Mouse (Mus musculus): ENCODE results near the gene Wdhd1. TPM values are rescaled to one million over a fixed set of nuclear protein-coding genes. Genes with fewer than 3 reads are reported as not detected.
A peak's percentile ranks its signal among the peaks of the same experiment; 100 is the strongest.
"Not testable (repeated sequence)": the region's sequence is repeated elsewhere in the genome, so short reads cannot be mapped to it uniquely, and the experiment has no call there.

Gene Wdhd1
- total RNA-seq (2018; cell fraction: chromatin; rRNA removed), result 100 to 1,000 TPM in 1 of 26 experiments, 10 to 100 TPM in 25; 15.1 to 154 (median 35.9) TPM
- 1 to 10 TPM; 3.9 to 8.5 (median 6.2) TPM for total RNA-seq (2018; cell fraction: cytosol; rRNA removed)
- total RNA-seq (2018; cell fraction: nucleus; rRNA removed), result 10 to 100 TPM; 11.6 to 99.5 (median 20.6) TPM
- polyA plus RNA-seq (2018), result 3.8 to 25.5 TPM (median 11.8 TPM) in 3 replicates

GRCm38 (mm10) chr14:47276637-47277393 lies at the start of gene Wdhd1, which contains the start of gene Socs4:
Wdhd1 (minus strand) TSS chr14:47276857.
Socs4 (plus strand) TSS chr14:47276931.
- H3K79me2 ChIP-seq (ENCODE audit: inconsistent target), result peaks cover 71% of the 10 kb centered on the region
- H3K4me3 ChIP-seq (ENCODE audit: inconsistent target), result peak within 1 kb of the TSS; percentile 91
- H3K36me3 ChIP-seq (ENCODE audit: inconsistent target), result no peaks in the 10 kb centered on the region
- WGBS (ENCODE audit: missing documents), result under 1% methylated on average over 77 of the region's 77 CpGs
- peak within 1 kb of the TSS; percentile 63 for H3K27ac ChIP-seq

DNA sequence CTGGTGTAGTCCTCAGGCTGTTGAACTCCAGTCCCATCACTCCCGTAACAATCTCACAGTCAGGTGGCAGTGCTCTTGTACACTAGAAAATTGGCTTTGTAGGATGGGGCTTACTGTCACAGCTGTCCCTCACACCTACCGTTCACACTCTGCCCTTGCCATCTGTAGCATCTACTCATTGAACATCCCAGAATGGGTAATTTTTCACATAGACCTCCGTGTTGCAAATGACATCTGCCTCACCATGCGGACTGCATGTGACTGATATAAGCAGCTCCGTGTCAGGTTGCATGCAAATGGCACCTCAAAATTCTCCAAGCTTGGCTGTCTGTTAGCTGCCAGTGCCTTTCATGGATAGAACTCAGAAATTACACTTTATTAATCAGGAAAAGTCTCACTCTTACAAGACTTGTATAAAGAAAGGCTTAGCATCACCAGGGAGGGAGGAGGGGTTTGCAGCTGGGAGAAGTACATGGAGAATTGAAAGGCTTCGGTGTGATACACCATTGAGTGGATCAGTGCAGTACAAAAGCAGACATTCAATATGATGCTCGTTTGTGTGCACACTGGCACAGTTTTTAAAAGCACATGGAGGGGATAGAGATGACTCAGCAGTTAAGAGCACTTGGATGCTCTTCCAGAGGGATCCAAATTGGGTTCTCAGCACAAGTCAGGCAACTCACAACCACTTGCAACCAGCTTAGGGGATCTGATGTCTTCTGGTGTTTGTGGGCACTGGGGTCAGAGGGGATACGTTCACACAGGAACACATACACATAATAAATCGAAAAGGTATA lies 49.5 kb upstream of the Wdhd1 start:
- WGBS (ENCODE audit: missing documents), result 92% methylated on average over 9 of the region's 9 CpGs
- no peak overlapping the region for H3K27ac ChIP-seq
- H3K4me3 ChIP-seq (ENCODE audit: inconsistent target), result no peak overlapping the region
- H3K36me3 ChIP-seq (ENCODE audit: inconsistent target), result no peaks in the 10 kb centered on the region
- H3K79me2 ChIP-seq (ENCODE audit: inconsistent target), result no peaks in the 10 kb centered on the region

DNA sequence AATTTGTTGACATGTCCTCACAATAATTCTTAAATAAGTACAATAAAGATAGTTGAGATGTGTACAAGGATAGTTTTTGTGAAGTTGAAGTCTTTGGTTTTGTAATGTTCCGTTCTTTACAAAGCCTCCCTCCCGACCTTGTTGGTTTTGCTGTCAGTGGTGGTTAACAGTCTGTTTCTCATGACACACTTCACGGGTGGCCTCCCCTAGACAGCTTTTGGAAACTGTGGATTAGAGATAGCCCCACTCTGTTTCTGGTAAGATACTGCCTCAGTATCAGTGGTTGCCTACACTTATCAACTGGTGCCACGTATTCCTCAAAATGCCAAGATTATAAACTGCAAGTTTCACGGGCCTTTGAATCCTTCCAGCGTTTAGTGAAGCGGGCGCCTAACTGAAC lies 44.9 kb upstream of the Wdhd1 start:
- H3K27ac ChIP-seq; H3K4me3 ChIP-seq (ENCODE audit: inconsistent target): not testable (repeated sequence)
- Histone ChIP-seq H3K79me2 (ENCODE audit: inconsistent target) (peaks cover 22% of the 10 kb centered on the region), H3K36me3 (ENCODE audit: inconsistent target) (peaks cover 29% of the 10 kb centered on the region)
- WGBS (ENCODE audit: missing documents), result no CpG with 5 or more reads among the region's 8 CpGs

DNA sequence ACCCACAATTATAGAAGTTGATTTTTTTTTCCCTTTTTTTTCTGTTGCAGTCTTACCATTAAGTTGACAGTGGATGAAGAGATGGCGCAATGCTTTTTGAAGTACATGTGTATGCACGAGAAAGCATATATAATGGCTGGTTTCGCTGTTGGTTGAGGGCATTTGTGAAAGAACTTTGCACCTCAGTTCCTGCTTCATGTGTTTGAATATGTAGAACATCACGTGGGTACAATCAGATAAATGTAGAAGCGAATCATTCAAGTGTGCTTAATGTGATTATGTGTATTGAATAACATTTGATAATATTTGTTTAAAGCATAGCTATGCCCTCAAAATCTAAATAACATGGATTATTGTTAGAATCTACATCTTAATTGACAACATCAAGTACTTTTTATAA lies 42.7 kb upstream of the Wdhd1 start:
- Histone ChIP-seq H3K79me2 (ENCODE audit: inconsistent target) (peaks cover 44% of the 10 kb centered on the region), H3K4me3 (ENCODE audit: inconsistent target) (no peak overlapping the region), H3K27ac (no peak overlapping the region), H3K36me3 (ENCODE audit: inconsistent target) (peaks cover 33% of the 10 kb centered on the region)
- 100% methylated on average over 4 of the region's 5 CpGs for WGBS (ENCODE audit: missing documents)

DNA sequence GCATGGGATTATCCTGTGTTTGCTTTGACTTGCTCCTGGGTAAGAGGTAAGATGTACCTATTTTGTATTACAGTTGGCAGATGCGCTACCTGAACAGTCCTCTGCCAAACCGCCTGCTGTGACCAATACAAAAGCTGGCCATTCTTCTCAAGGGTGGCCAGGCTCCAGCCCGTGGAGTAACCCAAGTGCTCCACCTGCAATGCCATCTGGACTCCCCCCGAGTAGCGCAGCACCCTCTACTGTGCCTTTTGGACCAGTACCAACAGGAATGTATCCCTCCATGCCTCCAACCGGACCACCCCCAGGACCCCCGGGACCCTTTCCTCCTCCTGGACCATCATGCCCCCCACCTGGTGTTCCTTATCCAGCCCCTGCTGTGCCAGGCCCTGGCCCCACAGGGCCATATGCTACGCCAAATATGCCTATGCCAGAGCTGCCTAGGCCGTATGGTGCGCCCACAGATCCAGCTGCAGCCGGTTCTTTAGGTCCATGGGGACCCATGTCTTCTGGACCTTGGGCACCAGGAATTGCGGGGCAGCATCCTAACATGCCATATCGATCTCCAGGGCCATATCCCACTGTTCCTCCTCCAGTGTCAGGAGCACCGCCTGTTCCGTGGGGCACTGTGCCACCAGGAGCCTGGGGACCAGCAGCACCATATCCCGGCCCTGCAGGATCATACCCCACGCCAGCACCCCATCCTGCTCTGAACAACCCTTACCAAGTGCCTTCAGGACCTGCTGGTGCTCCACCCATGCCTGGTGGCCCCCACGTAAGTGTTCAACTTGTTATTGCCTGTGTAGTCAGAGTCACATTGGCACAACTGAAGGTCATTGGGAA lies 33.9 kb upstream of the Wdhd1 start:
- no peak overlapping the region for H3K27ac ChIP-seq
- peaks cover 42% of the 10 kb centered on the region for H3K36me3 ChIP-seq (ENCODE audit: inconsistent target)
- 96% methylated on average over 18 of the region's 18 CpGs for WGBS (ENCODE audit: missing documents)
- H3K4me3 ChIP-seq (ENCODE audit: inconsistent target), result no peak overlapping the region
- H3K79me2 ChIP-seq (ENCODE audit: inconsistent target), result peaks cover 100% of the 10 kb centered on the region

DNA sequence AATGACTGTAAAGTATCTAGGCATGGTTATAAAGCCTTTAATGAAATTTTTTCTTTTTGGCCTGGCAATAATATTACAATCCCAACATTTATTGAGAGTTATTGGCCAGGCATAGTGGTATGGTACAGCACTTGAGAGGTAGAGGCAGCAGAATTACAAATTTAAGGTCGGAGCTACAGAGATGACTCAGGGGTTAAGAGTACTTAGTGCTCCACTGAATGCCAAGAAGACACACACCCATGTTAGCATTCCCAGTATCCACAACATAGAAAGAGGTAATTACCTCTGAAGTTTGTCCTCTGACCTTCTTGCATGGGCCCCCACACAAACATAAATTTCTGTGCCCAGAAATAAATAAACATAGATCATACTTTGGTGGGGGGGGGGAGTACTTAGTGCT lies 32.4 kb upstream of the Wdhd1 start:
- H3K36me3 ChIP-seq (ENCODE audit: inconsistent target), result peaks cover 39% of the 10 kb centered on the region
- WGBS (ENCODE audit: missing documents), result 83% methylated on average over 1 of the region's 1 CpGs
- H3K27ac ChIP-seq, result no peak overlapping the region
- peaks cover 100% of the 10 kb centered on the region for H3K79me2 ChIP-seq (ENCODE audit: inconsistent target)
- no peak overlapping the region for H3K4me3 ChIP-seq (ENCODE audit: inconsistent target)

DNA sequence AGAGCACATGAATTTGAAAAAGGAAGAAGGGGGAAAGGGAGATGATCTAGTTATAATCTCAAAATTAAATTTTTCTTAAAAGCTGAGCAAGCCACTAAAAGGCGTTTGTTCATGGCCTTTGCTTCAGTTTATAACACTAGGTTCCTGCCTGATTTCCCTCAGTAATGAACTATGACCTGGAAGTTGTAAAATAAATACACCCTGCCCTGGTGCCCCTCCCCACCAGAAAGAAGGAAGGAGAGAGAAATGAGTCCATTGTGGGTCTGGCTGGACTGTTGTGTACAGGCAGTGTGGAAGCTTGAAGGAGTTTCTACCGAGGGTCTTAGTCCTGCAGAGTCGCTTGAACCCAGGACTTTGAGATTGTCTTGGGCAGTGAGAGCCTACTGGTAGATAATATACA lies 31.0 kb upstream of the Wdhd1 start:
- WGBS (ENCODE audit: missing documents), result 79% methylated on average over 3 of the region's 3 CpGs

GRCm38 (mm10) chr14:47305933-47306332 lies 29.3 kb upstream of the Wdhd1 start:
- Histone ChIP-seq H3K27ac (no peak overlapping the region), H3K36me3 (ENCODE audit: inconsistent target) (peaks cover 16% of the 10 kb centered on the region), H3K4me3 (ENCODE audit: inconsistent target) (no peak overlapping the region), H3K79me2 (ENCODE audit: inconsistent target) (peaks cover 100% of the 10 kb centered on the region)
- 91% methylated on average over 3 of the region's 4 CpGs for WGBS (ENCODE audit: missing documents)

More for the DNA sequence above, 31.0 kb upstream of the Wdhd1 start:
- H3K4me3 ChIP-seq (ENCODE audit: inconsistent target), result no peak overlapping the region
- H3K27ac ChIP-seq, result no peak overlapping the region
- peaks cover 26% of the 10 kb centered on the region for H3K36me3 ChIP-seq (ENCODE audit: inconsistent target)
- peaks cover 100% of the 10 kb centered on the region for H3K79me2 ChIP-seq (ENCODE audit: inconsistent target)

GRCm38 (mm10) chr14:47304814-47305405 lies 28.3 kb upstream of the Wdhd1 start:
- H3K36me3 ChIP-seq (ENCODE audit: inconsistent target), result peaks cover 8% of the 10 kb centered on the region; the same call in 1 of the 2 replicates
- no peak overlapping the region for H3K4me3 ChIP-seq (ENCODE audit: inconsistent target)
- WGBS (ENCODE audit: missing documents), result 90% methylated on average over 6 of the region's 6 CpGs
- no peak overlapping the region for H3K27ac ChIP-seq
- peaks cover 100% of the 10 kb centered on the region for H3K79me2 ChIP-seq (ENCODE audit: inconsistent target)

DNA sequence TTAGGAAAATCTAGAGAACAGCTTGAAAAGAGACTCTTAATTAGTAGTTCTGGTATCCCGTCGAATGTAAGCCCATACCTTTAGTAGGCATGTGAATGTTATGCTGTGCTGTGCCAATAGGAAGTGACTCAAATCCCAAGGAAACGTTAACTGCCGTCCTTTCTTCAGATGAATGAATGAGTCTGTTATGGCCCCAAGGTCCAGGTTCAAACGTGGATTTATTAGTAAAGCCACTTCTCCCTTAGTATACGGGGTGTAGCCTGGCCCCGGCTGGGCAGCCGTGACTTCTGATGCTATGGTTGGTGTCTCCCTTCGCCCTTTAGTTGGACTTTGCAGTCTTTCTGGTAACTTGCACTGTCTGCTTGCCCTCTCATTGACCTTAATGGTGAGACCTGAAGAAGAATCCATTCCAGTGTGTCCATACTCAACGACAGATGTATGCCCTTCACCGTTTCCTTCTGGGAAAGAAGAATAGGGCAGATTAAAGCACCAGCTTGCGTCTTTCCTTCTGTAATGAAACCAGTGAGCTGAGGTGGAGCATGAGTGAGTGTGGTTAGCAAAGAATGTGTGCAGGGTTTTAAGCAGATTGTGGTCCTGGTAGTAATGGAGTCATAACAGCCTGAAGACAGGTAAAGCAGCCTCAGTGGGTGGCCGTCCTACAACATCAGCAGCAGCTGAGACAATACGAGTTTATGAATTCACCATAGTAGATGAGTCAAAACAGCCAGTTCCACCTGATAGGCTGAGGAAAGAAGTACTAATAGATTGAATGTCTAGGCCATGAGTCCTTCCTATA lies 26.4 kb upstream of the Wdhd1 start:
- Histone ChIP-seq H3K4me3 (ENCODE audit: inconsistent target) (no peak overlapping the region), H3K79me2 (ENCODE audit: inconsistent target) (peaks cover 99% of the 10 kb centered on the region), H3K36me3 (ENCODE audit: inconsistent target) (no peaks in the 10 kb centered on the region), H3K27ac (no peak overlapping the region)
- WGBS (ENCODE audit: missing documents), result 87% methylated on average over 14 of the region's 14 CpGs

GRCm38 (mm10) chr14:47298819-47299261 lies 22.2 kb upstream of the Wdhd1 start:
- 1% methylated on average over 15 of the region's 15 CpGs for WGBS (ENCODE audit: missing documents)
- Histone ChIP-seq H3K36me3 (ENCODE audit: inconsistent target) (no peaks in the 10 kb centered on the region), H3K4me3 (ENCODE audit: inconsistent target) (peak overlapping the region; percentile 78), H3K79me2 (ENCODE audit: inconsistent target) (peaks cover 56% of the 10 kb centered on the region), H3K27ac (peak overlapping the region; percentile 58)

DNA sequence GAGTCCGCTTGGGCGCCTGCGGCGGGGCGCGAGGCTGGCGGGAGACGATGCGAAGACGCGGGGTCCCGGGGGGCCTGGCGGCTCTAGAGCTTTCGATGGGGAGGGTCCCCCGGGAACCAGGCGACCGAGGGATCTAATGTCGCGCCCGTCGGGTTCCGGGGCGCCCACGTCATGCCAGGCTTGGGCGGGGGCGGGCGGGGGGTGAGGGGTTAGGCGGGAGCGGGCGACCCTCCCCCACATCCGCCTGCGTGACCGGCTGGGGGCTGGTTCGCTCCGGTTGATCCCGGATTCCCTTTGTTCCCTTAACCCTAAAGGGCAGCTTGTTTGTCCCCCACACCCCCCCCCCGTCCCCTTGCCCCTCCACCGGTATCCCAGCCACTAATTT lies 21.7 kb upstream of the Wdhd1 start:
- WGBS (ENCODE audit: missing documents), result under 1% methylated on average over 34 of the region's 38 CpGs
- H3K79me2 ChIP-seq (ENCODE audit: inconsistent target), result peaks cover 52% of the 10 kb centered on the region
- no peaks in the 10 kb centered on the region for H3K36me3 ChIP-seq (ENCODE audit: inconsistent target)
- peak overlapping the region; percentile 78 for H3K4me3 ChIP-seq (ENCODE audit: inconsistent target)
- H3K27ac ChIP-seq, result peak overlapping the region; percentile 58

DNA sequence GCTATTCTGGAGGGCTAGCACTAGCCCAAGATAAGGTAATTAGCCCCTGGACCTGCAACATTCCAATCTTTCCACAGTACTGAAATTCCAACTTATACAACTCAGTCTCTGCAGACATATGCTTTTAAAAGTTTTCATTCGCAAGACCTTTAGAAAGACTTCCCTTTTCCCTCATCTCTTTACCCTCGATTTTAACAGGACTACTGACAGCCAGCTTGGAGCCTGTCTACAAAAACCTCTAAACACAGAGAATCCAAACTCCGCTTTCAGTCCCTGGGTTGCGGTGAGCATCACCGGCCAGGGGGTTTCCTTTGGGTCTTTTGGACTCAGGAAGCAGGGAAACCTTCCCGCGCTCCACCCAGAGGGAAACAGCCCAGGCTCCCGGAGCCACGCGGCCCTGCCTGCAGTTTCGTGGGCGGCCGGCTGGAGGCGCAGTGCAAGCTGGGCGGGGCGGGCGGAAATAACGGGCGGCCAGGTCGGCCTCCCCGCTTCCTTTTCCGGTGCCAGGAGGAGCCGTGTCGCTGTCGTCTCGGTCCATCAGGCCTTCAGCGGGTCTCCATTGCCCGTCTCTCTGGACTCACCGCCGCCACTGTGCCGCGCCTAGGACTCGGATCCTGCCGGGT lies 21.2 kb upstream of the Wdhd1 start, which contains the start of gene Mapk1ip1l:
TSS of gene Mapk1ip1l (plus strand) at position 482 of the 623 bp plus-strand sequence.
- peak within 1 kb of the TSS; percentile 78 for H3K4me3 ChIP-seq (ENCODE audit: inconsistent target)
- peaks cover 47% of the 10 kb centered on the region for H3K79me2 ChIP-seq (ENCODE audit: inconsistent target)
- H3K27ac ChIP-seq, result peak within 1 kb of the TSS; percentile 58
- WGBS (ENCODE audit: missing documents), result under 1% methylated on average over 34 of the region's 34 CpGs
- H3K36me3 ChIP-seq (ENCODE audit: inconsistent target), result no peaks in the 10 kb centered on the region

Data from macrophage (primary cell).